9 mouse cellular contexts compared by ENCODE assay signal in genomic region chr16:34322546-34322945, GRCm38 (mm10).
DNase-seq lines count a peak whose midpoint lies in the region; ATAC-seq and TF ChIP-seq lines count a peak whose summit lies in the region.
"Had no signal": no experiment of that assay in that cellular context is flagged by ENCODE, and none has a peak within 500 bp of the region (broad histone marks: within the 10 kb centered on the region; RNA-seq: fewer than 3 reads in every experiment).

No protein-coding gene starts in this region.

- H3K27ac ChIP-seq in intestine, embryonic 16.5 days (ENCODE audit: low read length), result no peak overlapping the region

- CTCF ChIA-PET in Patski (lab: Charles Lee), result interaction anchor here (0.9 to 4.2 kb wide), 7 partner anchors 8 to 129 kb away, joined by 3 to 15 read pairs (median 3); no protein-coding TSS in a partner anchor

- no peak for ATAC-seq in Patski
- ATAC-seq in intestine, embryonic 16.5 days, result peak; percentile 70; the same call in 1 of the 2 replicates
- no peak for ATAC-seq in activated CD4-positive, CD25-positive, alpha-beta regulatory T cell, adult 4 months

- H3K4me1 ChIP-seq in intestine, embryonic 16.5 days (ENCODE audit: control insufficient read depth, insufficient read depth, low read length), result peaks cover 2% of the 10 kb centered on the region; the same call in 1 of the 2 replicates

- in situ Hi-C loops in Patski (cut with MboI; ENCODE audit: low pct_unique_long_range_greater_than_20kb), result no loop called here

- H3K4me2 ChIP-seq in intestine, embryonic 16.5 days (ENCODE audit: low read depth, low read length), result no peak overlapping the region

- DNase-seq in 416B (ENCODE audit: low read depth) (peak; percentile 26), Patski (ENCODE audit: low read depth, low spot score) (no peak)
- peak; percentile 89 for DNase-seq in embryo, embryonic 10 days (ENCODE audit: low spot score)
- DNase-seq in heart, adult 18-20 months, result peak; percentile 81 to 84
- peak; percentile 69 to 77 for DNase-seq in lung, adult 18-20 months
- peak; percentile 40 for DNase-seq in ovary, adult 18-20 months (ENCODE audit: low spot score)

- no peaks in the 10 kb centered on the region for H3K9me3 ChIP-seq in intestine, embryonic 16.5 days (ENCODE audit: control insufficient read depth, low read length)

- no peaks in the 10 kb centered on the region for H3K36me3 ChIP-seq in intestine, embryonic 16.5 days (ENCODE audit: control insufficient read depth, insufficient read depth, low read length)

- H3K27me3 ChIP-seq in Patski, result no peaks in the 10 kb centered on the region
- no peaks in the 10 kb centered on the region for H3K27me3 ChIP-seq in intestine, embryonic 16.5 days (replicated peaks; ENCODE audit: control insufficient read depth, insufficient read depth, low read length)

- no peak overlapping the region for H3K4me3 ChIP-seq in intestine, embryonic 16.5 days (ENCODE audit: low read length)
- H3K4me3 ChIP-seq: erythroblast, embryonic 14.5 days had no signal

- POLR2A ChIA-PET in Patski (lab: Charles Lee), result no interaction called here

- H3K9ac ChIP-seq in intestine, embryonic 16.5 days (ENCODE audit: low read depth, low read length), result no peak overlapping the region

- 28% methylated on average over 4 of the region's 4 CpGs for WGBS in intestine, embryonic 16.5 days

- peak; percentile 79 for TF ChIP-seq CTCF in Patski (IDR thresholded peaks at IDR 0.05)
